Mouse (Mus musculus) midbrain, embryonic 16.5 days (tissue): Measurements from ENCODE around the gene Tex22. TPM values are rescaled to one million over a fixed set of nuclear protein-coding genes. Genes with fewer than 3 reads are reported as not detected.

Experiments used
- ATAC-seq: fragments of 200-750 bp; cut with Nextera tagmentation; 2 replicates; pipeline ENCODE4 v1.8.0; 2017; ENCODE audit warnings: moderate TSS enrichment
- H3K27ac ChIP-seq: fragments of 300-500 bp; sonication (generic); 2 replicates; pipeline ENCODE4 v1.5.1; 2014; ENCODE audit warnings: mild to moderate bottlenecking, low read length, mixed read lengths
- H3K27me3 ChIP-seq: fragments of 300-500 bp; sonication (generic); 2 replicates; pipeline ENCODE4 v1.6.1; 2014; ENCODE audit warnings: low read depth, low read length, mixed read lengths; ENCODE audit not compliant: control insufficient read depth, insufficient read depth
- H3K36me3 ChIP-seq: fragments of 300-500 bp; sonication (generic); 2 replicates; pipeline ENCODE4 v1.6.1; 2014; ENCODE audit warnings: mild to moderate bottlenecking, low read length, moderate library complexity, mixed read lengths; ENCODE audit not compliant: control insufficient read depth, insufficient read depth
- H3K4me1 ChIP-seq: fragments of 300-500 bp; sonication (generic); 2 replicates; pipeline ENCODE4 v1.6.1; 2014; ENCODE audit warnings: mild to moderate bottlenecking, low read length, mixed read lengths; ENCODE audit not compliant: control insufficient read depth, insufficient read depth
- H3K4me2 ChIP-seq: fragments of 300-500 bp; sonication (generic); 2 replicates; pipeline ENCODE4 v1.6.1; 2014; ENCODE audit warnings: mild to moderate bottlenecking, low read length, mixed read lengths
- H3K4me3 ChIP-seq: fragments of 300-500 bp; sonication (generic); 2 replicates; pipeline ENCODE4 v1.5.1; 2014; ENCODE audit warnings: low read depth, mild to moderate bottlenecking, low read length, moderate library complexity, mixed read lengths
- H3K9ac ChIP-seq: fragments of 300-500 bp; sonication (generic); 2 replicates; pipeline ENCODE4 v1.6.1; 2014; ENCODE audit warnings: low read depth, low read length, mixed read lengths
- H3K9me3 ChIP-seq: fragments of 300-500 bp; sonication (generic); replicated peaks from 2 replicates; pipeline ENCODE4 v1.6.1; 2014; ENCODE audit warnings: mild to moderate bottlenecking, low read length, mixed read lengths; ENCODE audit not compliant: control insufficient read depth, poor library complexity, severe bottlenecking
- WGBS: fragments of 180-500 bp; shearing (Covaris S2); extraction: QIAGEN DNeasy Blood & Tissue Kit; methylation state at CpG from one replicate; pipeline ENCODE4 v1.1.7; 2014; 5-methylcytosine and 5-hydroxymethylcytosine counted together
- polyA plus RNA-seq: library from polyadenylated mRNA; unstranded; fragments of >200 nt; fragmentation: Nextera tagmentation; extraction: Ambion mirVana; gene quantifications from 2 replicates; pipeline ENCODE4 v1.2.1, GENCODE M21; 2015

Gene Tex22
- polyA plus RNA-seq, 1 experiment from 2014 or later: not detected

DNA sequence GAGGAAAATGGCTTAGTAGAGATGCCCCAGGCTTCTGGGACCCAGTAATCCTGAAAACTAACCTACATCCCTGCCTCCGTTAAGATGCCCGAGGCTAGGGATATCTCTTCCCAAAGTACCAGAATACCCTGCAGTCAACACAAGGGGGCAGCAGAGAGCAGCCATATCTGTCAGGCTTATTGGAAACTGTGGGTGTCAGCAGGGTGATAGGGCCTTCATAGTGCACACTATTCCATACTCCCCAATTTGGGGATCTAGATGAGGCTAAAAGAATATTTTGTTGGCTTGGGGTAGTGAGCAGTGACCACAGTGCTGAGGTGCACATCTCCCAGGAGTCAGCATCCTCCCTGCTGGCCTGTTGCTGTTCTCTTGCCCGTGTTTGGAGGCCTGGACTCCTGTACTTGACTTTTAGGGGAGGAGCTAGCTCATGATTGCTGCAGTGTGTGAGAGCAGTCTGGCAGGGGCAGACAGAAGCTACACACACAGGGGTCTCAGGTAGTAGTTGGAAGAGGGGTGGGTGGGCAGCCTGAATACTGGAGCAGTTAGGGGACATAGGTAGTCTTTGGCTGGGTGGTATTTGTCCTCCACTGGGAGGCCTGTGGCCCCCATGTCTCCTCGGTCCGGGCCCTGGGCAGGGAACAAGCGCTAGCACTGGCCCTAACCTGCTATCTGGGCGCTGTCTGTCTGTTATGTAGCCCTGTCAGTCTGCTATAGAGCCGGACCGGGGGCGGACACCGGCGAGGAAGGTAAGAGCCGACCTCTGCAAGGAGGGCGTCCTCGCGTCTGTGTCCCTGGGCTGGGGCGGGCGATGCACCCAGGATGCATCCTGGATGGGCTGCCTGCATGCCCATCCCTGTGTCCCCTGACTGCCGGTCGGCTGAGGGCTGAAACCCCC lies 45.5 kb downstream of the Tex22 start:
- Histone ChIP-seq H3K9me3 (no peaks in the 10 kb centered on the region), H3K27ac (no peak overlapping the region)
- 87% methylated on average over 20 of the region's 20 CpGs for WGBS

GRCm38 (mm10) chr12:113124726-113125125 lies 50.4 kb downstream of the Tex22 start:
- H3K9ac ChIP-seq: no peak overlapping the region
- peaks cover 53% of the 10 kb centered on the region for H3K36me3 ChIP-seq
- no peaks in the 10 kb centered on the region for H3K27me3 ChIP-seq
- no peaks in the 10 kb centered on the region for H3K4me1 ChIP-seq
- no peak overlapping the region for H3K4me3 ChIP-seq
- no peaks in the 10 kb centered on the region for H3K9me3 ChIP-seq
- ATAC-seq: no peak
- 91% methylated on average over 6 of the region's 6 CpGs for WGBS
- no peak overlapping the region for H3K4me2 ChIP-seq
- no peak overlapping the region for H3K27ac ChIP-seq

More for the DNA sequence above, 45.5 kb downstream of the Tex22 start:
- no peak overlapping the region for H3K9ac ChIP-seq
- H3K36me3 ChIP-seq: peaks cover 27% of the 10 kb centered on the region
- H3K4me3 ChIP-seq: no peak overlapping the region
- H3K4me2 ChIP-seq: no peak overlapping the region
- peak; percentile 52 for ATAC-seq
- H3K27me3 ChIP-seq: no peaks in the 10 kb centered on the region
- H3K4me1 ChIP-seq: no peaks in the 10 kb centered on the region

DNA sequence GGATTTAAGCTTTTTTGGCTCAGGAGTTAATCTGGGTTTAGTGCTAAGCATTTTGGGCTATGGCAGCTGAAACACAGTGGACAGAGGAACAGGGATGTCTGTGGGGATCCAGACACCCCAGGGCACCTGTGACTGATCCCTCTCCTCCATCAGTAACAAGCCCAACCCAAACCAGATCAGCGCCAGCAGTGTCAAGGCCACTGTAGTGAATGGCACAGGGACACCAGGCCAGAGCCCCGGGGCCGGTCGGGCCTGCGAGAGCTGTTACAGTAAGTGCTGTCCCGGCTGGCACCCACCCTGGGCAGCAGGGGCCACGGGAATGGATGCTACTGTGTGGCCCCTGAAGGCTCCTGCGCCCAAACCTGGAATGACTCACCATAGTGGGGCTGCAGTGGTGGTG lies 56.4 kb downstream of the Tex22 start:
- H3K27ac ChIP-seq: no peak overlapping the region
- H3K9ac ChIP-seq: no peak overlapping the region
- no peaks in the 10 kb centered on the region for H3K27me3 ChIP-seq
- peaks cover 80% of the 10 kb centered on the region for H3K36me3 ChIP-seq
- 96% methylated on average over 8 of the region's 8 CpGs for WGBS
- no peaks in the 10 kb centered on the region for H3K4me1 ChIP-seq
- no peak overlapping the region for H3K4me2 ChIP-seq
- H3K4me3 ChIP-seq: no peak overlapping the region
- ATAC-seq: no peak
- H3K9me3 ChIP-seq: no peaks in the 10 kb centered on the region

DNA sequence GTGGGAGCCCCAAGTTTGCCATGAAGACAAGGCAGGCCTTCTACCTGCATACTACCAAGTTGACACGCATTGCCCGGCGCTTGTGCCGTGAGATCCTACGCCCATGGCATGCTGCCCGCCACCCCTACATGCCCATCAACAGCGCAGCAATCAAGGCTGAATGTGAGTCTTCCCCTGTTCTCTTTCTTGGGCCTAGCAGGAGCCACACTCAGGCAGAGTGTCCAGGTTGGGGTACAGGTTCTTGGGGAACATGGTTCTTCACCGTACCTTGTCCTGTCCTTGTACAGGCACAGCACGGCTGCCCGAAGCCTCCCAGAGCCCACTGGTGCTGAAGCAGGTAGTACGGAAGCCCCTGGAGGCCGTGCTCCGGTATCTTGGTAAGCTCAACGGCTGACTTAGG lies 57.3 kb downstream of the Tex22 start:
- Histone ChIP-seq H3K27me3 (no peaks in the 10 kb centered on the region), H3K4me2 (no peak overlapping the region), H3K4me1 (no peaks in the 10 kb centered on the region), H3K9me3 (no peaks in the 10 kb centered on the region), H3K9ac (no peak overlapping the region), H3K27ac (no peak overlapping the region), H3K36me3 (peaks cover 74% of the 10 kb centered on the region), H3K4me3 (no peak overlapping the region)
- no peak for ATAC-seq
- 98% methylated on average over 14 of the region's 14 CpGs for WGBS

DNA sequence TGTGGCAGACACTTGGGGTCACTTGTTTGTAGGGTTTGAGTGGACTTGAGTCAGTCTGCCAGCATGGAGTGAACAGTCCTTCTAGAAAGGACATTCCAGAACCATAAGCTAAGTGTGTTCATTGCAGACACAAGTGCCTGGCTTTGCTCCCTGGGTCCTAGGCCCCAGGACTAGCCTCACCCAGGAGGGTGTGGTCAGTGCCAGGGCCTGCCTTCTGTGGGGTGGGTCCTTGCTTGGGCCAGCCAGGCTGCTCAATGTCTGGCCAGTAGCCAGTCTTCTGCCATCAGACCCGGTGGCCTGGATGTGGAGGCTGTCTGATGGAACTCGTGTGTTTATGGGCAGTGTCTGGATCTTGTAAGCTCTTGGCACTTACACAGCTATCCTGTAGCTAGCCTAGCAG lies 58.3 kb downstream of the Tex22 start:
- Histone ChIP-seq H3K9ac (no peak overlapping the region), H3K4me3 (no peak overlapping the region), H3K4me1 (no peaks in the 10 kb centered on the region), H3K27me3 (no peaks in the 10 kb centered on the region), H3K36me3 (peaks cover 77% of the 10 kb centered on the region), H3K9me3 (no peaks in the 10 kb centered on the region), H3K27ac (no peak overlapping the region), H3K4me2 (no peak overlapping the region)
- WGBS: 77% methylated on average over 2 of the region's 2 CpGs
- no peak for ATAC-seq

GRCm38 (mm10) chr12:113133260-113133659 lies 59.0 kb downstream of the Tex22 start:
- Histone ChIP-seq H3K27ac (no peak overlapping the region), H3K4me3 (no peak overlapping the region), H3K4me1 (no peaks in the 10 kb centered on the region), H3K27me3 (no peaks in the 10 kb centered on the region), H3K4me2 (no peak overlapping the region), H3K36me3 (peaks cover 75% of the 10 kb centered on the region), H3K9ac (0 out of 2 replicates have a peak overlapping the region, but pooled peaks have one; percentile 10), H3K9me3 (no peaks in the 10 kb centered on the region)
- WGBS: 95% methylated on average over 9 of the region's 9 CpGs
- ATAC-seq: no peak

DNA sequence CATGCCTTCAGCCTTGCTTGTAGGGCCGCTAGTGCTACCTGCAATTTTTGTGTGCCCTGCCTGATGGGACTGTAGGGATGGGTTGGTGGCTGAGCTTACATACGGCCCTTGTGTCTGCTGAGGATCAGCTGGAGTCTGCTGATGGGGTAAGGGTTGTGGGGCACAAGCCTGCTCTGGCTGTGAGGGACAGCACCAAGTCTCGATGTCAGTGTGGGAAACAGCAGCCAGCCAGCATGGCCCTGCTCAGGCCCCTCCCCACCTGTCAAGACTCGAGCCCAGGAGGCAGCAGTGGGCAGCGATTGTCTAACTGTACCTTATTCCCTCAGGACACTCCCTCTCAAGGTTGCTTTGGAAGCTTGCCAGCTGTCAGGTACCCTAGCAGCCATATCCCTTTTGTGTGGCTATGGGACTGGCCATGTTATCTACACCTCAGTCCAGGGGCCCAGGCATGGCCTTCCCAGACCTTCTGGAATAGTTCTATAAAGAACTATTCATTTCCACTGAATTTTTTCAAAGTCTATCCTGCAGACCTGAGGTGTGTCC lies 59.6 kb downstream of the Tex22 start:
- no peak for ATAC-seq
- no peaks in the 10 kb centered on the region for H3K27me3 ChIP-seq
- no peak overlapping the region for H3K4me2 ChIP-seq
- 89% methylated on average over 5 of the region's 5 CpGs for WGBS
- no peak overlapping the region for H3K9ac ChIP-seq
- H3K27ac ChIP-seq: no peak overlapping the region
- peaks cover 3% of the 10 kb centered on the region for H3K4me1 ChIP-seq
- H3K36me3 ChIP-seq: peaks cover 70% of the 10 kb centered on the region
- H3K9me3 ChIP-seq: no peaks in the 10 kb centered on the region
- no peak overlapping the region for H3K4me3 ChIP-seq

DNA sequence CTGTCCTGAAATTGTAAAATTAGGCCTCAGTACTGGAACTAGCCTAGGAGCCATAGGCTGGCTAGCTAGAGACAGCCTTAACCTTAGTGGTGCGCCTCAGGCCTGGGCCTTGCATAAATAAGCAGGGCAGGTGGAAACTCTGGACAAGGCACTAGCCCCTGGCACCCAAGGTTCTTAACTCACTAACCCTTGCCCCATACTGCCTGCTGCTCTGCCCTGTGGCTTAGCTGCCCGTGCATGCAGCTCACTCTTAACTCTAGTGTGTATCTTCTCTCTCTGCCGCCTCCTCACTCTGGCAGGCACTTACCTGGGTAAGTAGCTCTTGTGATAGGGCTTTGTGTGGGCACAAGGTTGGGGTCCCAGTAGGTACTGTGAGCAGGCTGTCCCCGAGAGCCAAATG lies 60.2 kb downstream of the Tex22 start:
- Histone ChIP-seq H3K4me2 (no peak overlapping the region), H3K4me3 (no peak overlapping the region), H3K36me3 (peaks cover 64% of the 10 kb centered on the region), H3K9ac (no peak overlapping the region), H3K4me1 (peaks cover 9% of the 10 kb centered on the region), H3K9me3 (no peaks in the 10 kb centered on the region), H3K27me3 (no peaks in the 10 kb centered on the region), H3K27ac (no peak overlapping the region)
- 91% methylated on average over 4 of the region's 4 CpGs for WGBS
- ATAC-seq: no peak

DNA sequence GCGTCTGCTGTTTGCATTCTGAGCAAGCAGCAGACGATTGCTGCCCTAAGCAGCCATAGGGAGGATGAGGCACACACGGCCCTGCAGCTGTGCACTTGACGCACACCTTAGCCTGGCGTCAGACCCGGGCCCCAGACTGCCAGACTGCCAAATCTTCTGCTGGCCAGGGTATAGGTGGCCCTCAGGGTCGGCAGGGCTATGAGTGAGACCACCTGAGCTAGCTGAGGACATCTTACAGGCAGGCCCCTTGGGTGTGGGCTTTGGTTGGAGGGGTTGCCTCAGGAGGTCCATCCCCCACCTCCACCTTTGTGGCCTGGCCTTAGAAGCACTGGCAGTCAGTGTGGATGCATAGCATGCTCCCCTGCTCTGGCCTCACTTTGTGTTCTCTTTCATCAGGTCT lies 61.1 kb downstream of the Tex22 start:
- WGBS: 94% methylated on average over 7 of the region's 7 CpGs
- H3K27me3 ChIP-seq: no peaks in the 10 kb centered on the region
- no peak overlapping the region for H3K4me2 ChIP-seq
- peaks cover 13% of the 10 kb centered on the region for H3K4me1 ChIP-seq
- H3K4me3 ChIP-seq: no peak overlapping the region
- H3K36me3 ChIP-seq: peaks cover 56% of the 10 kb centered on the region
- H3K9ac ChIP-seq: no peak overlapping the region
- H3K27ac ChIP-seq: no peak overlapping the region
- no peak for ATAC-seq
- no peaks in the 10 kb centered on the region for H3K9me3 ChIP-seq
